Mouse (Mus musculus) midbrain, embryonic 14.5 days (tissue): ENCODE measurements around the gene Itih4. TPM values are rescaled to one million over a fixed set of nuclear protein-coding genes. Genes with fewer than 3 reads are reported as not detected.

Experiments
- ATAC-seq: fragments of 200-750 bp; cut with Nextera tagmentation; 2 replicates; pipeline ENCODE4 v1.8.0; 2017; ENCODE audit warnings: moderate number of reproducible peaks, moderate library complexity; ENCODE audit not compliant: low FRiP score, low TSS enrichment
- DNase-seq: peaks from one replicate; pipeline ENCODE4 v3.0.0-alpha.2; 2015
- H3K27ac ChIP-seq: fragments of 300-500 bp; sonication (generic); replicated peaks from 2 replicates; pipeline ENCODE4 v1.5.1; 2014; ENCODE audit warnings: mild to moderate bottlenecking, low read depth, low read length, moderate library complexity
- H3K27me3 ChIP-seq: fragments of 300-500 bp; sonication (generic); 2 replicates; pipeline ENCODE4 v1.6.1; 2014; ENCODE audit warnings: low read length, control low read depth, mixed read lengths; ENCODE audit not compliant: control insufficient read depth, insufficient read depth
- H3K36me3 ChIP-seq: fragments of 300-500 bp; sonication (generic); 2 replicates; pipeline ENCODE4 v1.6.1; 2014; ENCODE audit warnings: low read length, control low read depth; ENCODE audit not compliant: control insufficient read depth, insufficient read depth
- H3K4me1 ChIP-seq: fragments of 300-500 bp; sonication (generic); 2 replicates; pipeline ENCODE4 v1.6.1; 2014; ENCODE audit warnings: mild to moderate bottlenecking, antibody characterized with exemption, low read length, control low read depth; ENCODE audit not compliant: control insufficient read depth, insufficient read depth
- H3K4me2 ChIP-seq: fragments of 300-500 bp; sonication (generic); 2 replicates; pipeline ENCODE4 v1.6.1; 2014; ENCODE audit warnings: mild to moderate bottlenecking, low read length, moderate library complexity
- H3K4me3 ChIP-seq: fragments of 300-500 bp; sonication (generic); replicated peaks from 2 replicates; pipeline ENCODE4 v1.5.1; 2014; ENCODE audit warnings: low read depth, low read length
- H3K9ac ChIP-seq: fragments of 300-500 bp; sonication (generic); replicated peaks from 2 replicates; pipeline ENCODE4 v1.6.1; 2014; ENCODE audit warnings: mild to moderate bottlenecking, low read length, moderate library complexity
- H3K9me3 ChIP-seq: fragments of 300-500 bp; sonication (generic); 2 replicates; pipeline ENCODE4 v1.6.1; 2016; ENCODE audit warnings: low read length, control low read depth, mixed read lengths; ENCODE audit not compliant: control insufficient read depth
- WGBS: fragments of 180-500 bp; shearing (Covaris S2); extraction: QIAGEN DNeasy Blood & Tissue Kit; methylation state at CpG from one replicate; pipeline ENCODE4 v1.1.7; 2014; 5-methylcytosine and 5-hydroxymethylcytosine counted together
- polyA plus RNA-seq: library from polyadenylated mRNA; unstranded; fragments of >200 nt; fragmentation: Nextera tagmentation; extraction: Ambion mirVana; gene quantifications from 2 replicates; pipeline ENCODE4 v1.2.1, GENCODE M21; 2014

Itih4 gene
- polyA plus RNA-seq, 1 experiment from 2014 or later: not detected

- 93% methylated on average over 12 of the region's 12 CpGs for WGBS
- H3K27ac ChIP-seq: no peak overlapping the region
- H3K4me2 ChIP-seq: no peak overlapping the region
- no peak for ATAC-seq
- H3K4me1 ChIP-seq: no peaks in the 10 kb centered on the region
- no peaks in the 10 kb centered on the region for H3K27me3 ChIP-seq
- H3K9me3 ChIP-seq: no peaks in the 10 kb centered on the region
- no peak for DNase-seq
- no peak overlapping the region for H3K9ac ChIP-seq
- H3K4me3 ChIP-seq: no peak overlapping the region
- H3K36me3 ChIP-seq: peaks cover 38% of the 10 kb centered on the region
These were observed 11.0 kb upstream of the Itih4 start for GRCm38 (mm10) chr14:30875130-30875865.

- Histone ChIP-seq H3K4me3 (no peak overlapping the region), H3K27me3 (no peaks in the 10 kb centered on the region), H3K4me2 (no peak overlapping the region), H3K9me3 (no peaks in the 10 kb centered on the region), H3K4me1 (no peaks in the 10 kb centered on the region), H3K36me3 (peaks cover 34% of the 10 kb centered on the region), H3K27ac (no peak overlapping the region), H3K9ac (no peak overlapping the region)
- DNase-seq (no peak), ATAC-seq (no peak)
- 80% methylated on average over 9 of the region's 9 CpGs for WGBS
These were observed 10.3 kb upstream of the Itih4 start for GRCm38 (mm10) chr14:30875955-30876354.

GRCm38 (mm10) chr14:30876451-30876850, 9.8 kb upstream of the Itih4 start:
- 91% methylated on average over 10 of the region's 10 CpGs for WGBS
- H3K4me3 ChIP-seq: no peak overlapping the region

GRCm38 (mm10) chr14:30877827-30878226, 8.4 kb upstream of the Itih4 start:
- 97% methylated on average over 3 of the region's 3 CpGs for WGBS
- Histone ChIP-seq H3K4me2 (no peak overlapping the region), H3K4me1 (no peaks in the 10 kb centered on the region), H3K4me3 (no peak overlapping the region), H3K36me3 (peaks cover 30% of the 10 kb centered on the region), H3K9me3 (no peaks in the 10 kb centered on the region), H3K27ac (no peak overlapping the region), H3K9ac (no peak overlapping the region), H3K27me3 (no peaks in the 10 kb centered on the region)
- ATAC-seq (no peak), DNase-seq (no peak)

More at GRCm38 (mm10) chr14:30876451-30876850, 9.8 kb upstream of the Itih4 start:
- DNase-seq: no peak
- no peaks in the 10 kb centered on the region for H3K4me1 ChIP-seq
- ATAC-seq: no peak
- no peak overlapping the region for H3K4me2 ChIP-seq
- no peaks in the 10 kb centered on the region for H3K9me3 ChIP-seq
- H3K9ac ChIP-seq: no peak overlapping the region
- no peak overlapping the region for H3K27ac ChIP-seq
- no peaks in the 10 kb centered on the region for H3K27me3 ChIP-seq
- peaks cover 34% of the 10 kb centered on the region for H3K36me3 ChIP-seq

GRCm38 (mm10) chr14:30878958-30879571, 7.2 kb upstream of the Itih4 start, which contains the start of gene Mustn1:
Gene Mustn1, plus strand, starts transcription at chr14:30879200.
- Histone ChIP-seq H3K9me3 (no peaks in the 10 kb centered on the region), H3K27ac (no peak within 1 kb of the TSS), H3K27me3 (no peaks in the 10 kb centered on the region), H3K4me3 (no peak within 1 kb of the TSS), H3K4me2 (no peak within 1 kb of the TSS), H3K36me3 (peaks cover 20% of the 10 kb centered on the region), H3K9ac (no peak within 1 kb of the TSS), H3K4me1 (no peaks in the 10 kb centered on the region)
- no peak for ATAC-seq
- whole genome bisulfite sequencing: 83% methylated on average over 11 of the region's 11 CpGs
- DNase-seq: no peak

- H3K27ac ChIP-seq: no peak overlapping the region
- no peaks in the 10 kb centered on the region for H3K27me3 ChIP-seq
- H3K9me3 ChIP-seq: no peaks in the 10 kb centered on the region
- 59% methylated on average over 9 of the region's 9 CpGs for WGBS
- H3K4me3 ChIP-seq: no peak overlapping the region
- no peak overlapping the region for H3K9ac ChIP-seq
- DNase-seq (no peak), ATAC-seq (no peak)
- no peaks in the 10 kb centered on the region for H3K4me1 ChIP-seq
- H3K36me3 ChIP-seq: peaks cover 13% of the 10 kb centered on the region
- H3K4me2 ChIP-seq: no peak overlapping the region
These were observed 6.5 kb upstream of the Itih4 start for GRCm38 (mm10) chr14:30879794-30880193.

- Histone ChIP-seq H3K9ac (no peak overlapping the region), H3K36me3 (peaks cover 10% of the 10 kb centered on the region), H3K27me3 (no peaks in the 10 kb centered on the region), H3K9me3 (no peaks in the 10 kb centered on the region), H3K4me3 (no peak overlapping the region), H3K27ac (no peak overlapping the region), H3K4me1 (no peaks in the 10 kb centered on the region), H3K4me2 (no peak overlapping the region)
- ATAC-seq (no peak), DNase-seq (no peak)
- 75% methylated on average over 8 of the region's 8 CpGs for WGBS
These were observed 6.0 kb upstream of the Itih4 start for GRCm38 (mm10) chr14:30880251-30880650.

- ATAC-seq (no peak), DNase-seq (peak; percentile 48)
- no peak overlapping the region for H3K27ac ChIP-seq
- no peaks in the 10 kb centered on the region for H3K4me1 ChIP-seq
- WGBS: 87% methylated on average over 17 of the region's 17 CpGs
- H3K9me3 ChIP-seq: no peaks in the 10 kb centered on the region
- no peak overlapping the region for H3K4me3 ChIP-seq
- H3K36me3 ChIP-seq: 0 out of 2 replicates have a peak, but pooled peaks cover 3% of the 10 kb centered on the region
- H3K4me2 ChIP-seq: no peak overlapping the region
- no peaks in the 10 kb centered on the region for H3K27me3 ChIP-seq
- H3K9ac ChIP-seq: no peak overlapping the region
These were observed 5.2 kb upstream of the Itih4 start for GRCm38 (mm10) chr14:30880811-30881717.
